Mouse (Mus musculus) kidney, postnatal 0 days (tissue): Measurements from ENCODE around the gene Ankrd49. TPM values are rescaled to one million over a fixed set of nuclear protein-coding genes. Genes with fewer than 3 reads are reported as not detected.

Source experiments
- ATAC-seq: fragments of 200-750 bp; cut with Nextera tagmentation; replicated peaks from 2 replicates; pipeline ENCODE4 v1.8.0; 2017; ENCODE audit warnings: low read depth, moderate number of reproducible peaks, moderate TSS enrichment, moderate library complexity; ENCODE audit not compliant: low FRiP score
- DNase-seq: peaks from one replicate; pipeline ENCODE4 v3.0.0-alpha.2; 2016; ENCODE audit warnings: low spot score
- H3K27ac ChIP-seq: fragments of 300-500 bp; sonication (generic); 2 replicates; pipeline ENCODE4 v1.5.1; 2014; ENCODE audit warnings: mild to moderate bottlenecking
- H3K27me3 ChIP-seq: fragments of 300-500 bp; sonication (generic); 2 replicates; pipeline ENCODE4 v1.6.1; 2014; ENCODE audit warnings: low read length, mixed read lengths; ENCODE audit not compliant: insufficient read depth
- H3K36me3 ChIP-seq: fragments of 300-500 bp; sonication (generic); 2 replicates; pipeline ENCODE4 v1.6.1; 2014; ENCODE audit warnings: low read length, mixed read lengths; ENCODE audit not compliant: insufficient read depth
- H3K4me1 ChIP-seq: fragments of 300-500 bp; sonication (generic); replicated peaks from 2 replicates; pipeline ENCODE4 v1.6.1; 2014; ENCODE audit warnings: antibody characterized with exemption, low read length, mixed read lengths; ENCODE audit not compliant: insufficient read depth
- H3K4me2 ChIP-seq: fragments of 300-500 bp; sonication (generic); 2 replicates; pipeline ENCODE4 v1.6.1; 2014; ENCODE audit warnings: mild to moderate bottlenecking, low read length, moderate library complexity, mixed read lengths
- H3K4me3 ChIP-seq: fragments of 300-500 bp; sonication (generic); replicated peaks from 2 replicates; pipeline ENCODE4 v1.5.1; 2014; ENCODE audit warnings: low read depth, low read length
- H3K9ac ChIP-seq: fragments of 300-500 bp; sonication (generic); 2 replicates; pipeline ENCODE4 v1.6.1; 2014; ENCODE audit warnings: low read depth, low read length
- H3K9me3 ChIP-seq: fragments of 300-500 bp; sonication (generic); replicated peaks from 2 replicates; pipeline ENCODE4 v1.6.1; 2016; ENCODE audit warnings: low read length, inconsistent platforms, mixed read lengths
- CTCF ChIP-seq: IDR thresholded peaks from 2 replicates; pipeline ENCODE4 v1.5.1; 2016; ENCODE audit warnings: antibody characterized with exemption, low read depth, mild to moderate bottlenecking, moderate library complexity
- WGBS: fragments of 180-500 bp; shearing (Covaris S2); extraction: QIAGEN DNeasy Blood & Tissue Kit; methylation state at CpG from one replicate; pipeline ENCODE4 v1.1.7; 2014; 5-methylcytosine and 5-hydroxymethylcytosine counted together
- polyA plus RNA-seq: library from polyadenylated mRNA; unstranded; fragments of >200 nt; fragmentation: Nextera tagmentation; extraction: Ambion mirVana; gene quantifications from 2 replicates; pipeline ENCODE4 v1.2.1, GENCODE M21; 2015

The Ankrd49 gene
- polyA plus RNA-seq, 1 experiment from 2014 or later = 40.7 TPM

- H3K4me2 ChIP-seq = no peak overlapping the region
- no peak for TF ChIP-seq CTCF
- no peak overlapping the region for H3K9ac ChIP-seq
- no peak overlapping the region for H3K27ac ChIP-seq
- peaks cover 31% of the 10 kb centered on the region for H3K36me3 ChIP-seq
- no peaks in the 10 kb centered on the region for H3K9me3 ChIP-seq
- ATAC-seq (no peak), DNase-seq (no peak)
- no peak overlapping the region for H3K4me3 ChIP-seq
- no peaks in the 10 kb centered on the region for H3K4me1 ChIP-seq
- 100% methylated on average over 1 of the region's 1 CpGs for WGBS
- H3K27me3 ChIP-seq = no peaks in the 10 kb centered on the region
These were observed 22.1 kb upstream of the Ankrd49 start for GRCm38 (mm10) chr9:14806786-14807185.

- H3K27me3 ChIP-seq = no peaks in the 10 kb centered on the region
- no peak overlapping the region for H3K4me3 ChIP-seq
- TF ChIP-seq CTCF = no peak
- 91% methylated on average over 2 of the region's 2 CpGs for WGBS
- no peak overlapping the region for H3K4me2 ChIP-seq
- ATAC-seq (no peak), DNase-seq (no peak)
- H3K9ac ChIP-seq = no peak overlapping the region
- H3K36me3 ChIP-seq = peaks cover 37% of the 10 kb centered on the region
- no peaks in the 10 kb centered on the region for H3K4me1 ChIP-seq
- H3K9me3 ChIP-seq = no peaks in the 10 kb centered on the region
- H3K27ac ChIP-seq = no peak overlapping the region
These were observed 21.1 kb upstream of the Ankrd49 start for GRCm38 (mm10) chr9:14805714-14806113.

GRCm38 (mm10) chr9:14787356-14787755 lies 2.7 kb upstream of the Ankrd49 start:
- ATAC-seq = no peak
- Histone ChIP-seq H3K4me2 (no peak overlapping the region), H3K27ac (no peak overlapping the region), H3K27me3 (no peaks in the 10 kb centered on the region), H3K9ac (no peak overlapping the region), H3K4me1 (no peaks in the 10 kb centered on the region), H3K36me3 (peaks cover 12% of the 10 kb centered on the region; the same call in 1 of the 2 replicates), H3K4me3 (no peak overlapping the region), H3K9me3 (no peaks in the 10 kb centered on the region)
- TF ChIP-seq CTCF = no peak
- 90% methylated on average over 6 of the region's 6 CpGs for WGBS
- no peak for DNase-seq

GRCm38 (mm10) chr9:14778341-14778740 lies 6.3 kb downstream of the Ankrd49 start:
- Histone ChIP-seq H3K36me3 (peaks cover 8% of the 10 kb centered on the region; the same call in 1 of the 2 replicates), H3K4me2 (no peak overlapping the region), H3K4me1 (no peaks in the 10 kb centered on the region), H3K9ac (no peak overlapping the region), H3K27me3 (no peaks in the 10 kb centered on the region), H3K27ac (no peak overlapping the region), H3K9me3 (no peaks in the 10 kb centered on the region), H3K4me3 (no peak overlapping the region)
- DNase-seq (no peak), ATAC-seq (no peak)
- no peak for TF ChIP-seq CTCF
- 39% methylated on average over 13 of the region's 13 CpGs for WGBS

GRCm38 (mm10) chr9:14773813-14774212 lies 10.8 kb downstream of the Ankrd49 start:
- peak; percentile 27 for DNase-seq
- H3K27me3 ChIP-seq = no peaks in the 10 kb centered on the region
- ATAC-seq = no peak
- no peak overlapping the region for H3K4me2 ChIP-seq
- no peaks in the 10 kb centered on the region for H3K36me3 ChIP-seq
- peak; percentile 67 for TF ChIP-seq CTCF
- no peak overlapping the region for H3K4me3 ChIP-seq
- no peak overlapping the region for H3K27ac ChIP-seq
- 36% methylated on average over 2 of the region's 2 CpGs for WGBS
- no peak overlapping the region for H3K9ac ChIP-seq
- no peaks in the 10 kb centered on the region for H3K9me3 ChIP-seq
- H3K4me1 ChIP-seq = peaks cover 5% of the 10 kb centered on the region; the same call in 1 of the 2 replicates

GRCm38 (mm10) chr9:14772074-14772473 lies 12.6 kb downstream of the Ankrd49 start:
- Histone ChIP-seq H3K4me2 (no peak overlapping the region), H3K27ac (no peak overlapping the region), H3K27me3 (no peaks in the 10 kb centered on the region), H3K4me1 (peaks cover 5% of the 10 kb centered on the region; the same call in 1 of the 2 replicates), H3K9ac (no peak overlapping the region), H3K4me3 (no peak overlapping the region), H3K9me3 (no peaks in the 10 kb centered on the region), H3K36me3 (no peaks in the 10 kb centered on the region)
- 82% methylated on average over 2 of the region's 2 CpGs for WGBS
- TF ChIP-seq CTCF = no peak
- ATAC-seq (no peak), DNase-seq (no peak)
